Mouse (Mus musculus) intestine, embryonic 14.5 days (tissue): ENCODE measurements around the gene Arl11. TPM values are rescaled to one million over a fixed set of nuclear protein-coding genes. Genes with fewer than 3 reads are reported as not detected.

Experiments used
- ATAC-seq: fragments of 200-750 bp; cut with Nextera tagmentation; replicated peaks from 2 replicates; pipeline ENCODE4 v1.8.0; 2017; ENCODE audit warnings: low read depth, moderate number of reproducible peaks, moderate TSS enrichment, moderate library complexity; ENCODE audit not compliant: low FRiP score, low TSS enrichment
- DNase-seq: peaks from one replicate; pipeline ENCODE4 v3.0.0-alpha.2; 2018; ENCODE audit warnings: low spot score
- H3K27ac ChIP-seq: fragments of 300-500 bp; sonication (generic); 2 replicates; pipeline ENCODE4 v1.5.1; 2014; ENCODE audit warnings: low read depth, mild to moderate bottlenecking, control low read depth
- H3K27me3 ChIP-seq: fragments of 300-500 bp; sonication (generic); replicated peaks from 2 replicates; pipeline ENCODE4 v1.6.1; 2014; ENCODE audit warnings: low read length, control low read depth; ENCODE audit not compliant: control insufficient read depth, insufficient read depth
- H3K36me3 ChIP-seq: fragments of 300-500 bp; sonication (generic); 2 replicates; pipeline ENCODE4 v1.6.1; 2014; ENCODE audit warnings: low read length, control low read depth; ENCODE audit not compliant: control insufficient read depth, insufficient read depth
- H3K4me1 ChIP-seq: fragments of 300-500 bp; sonication (generic); replicated peaks from 2 replicates; pipeline ENCODE4 v1.6.1; 2014; ENCODE audit warnings: low read length, control low read depth, mixed read lengths; ENCODE audit not compliant: control insufficient read depth, insufficient read depth
- H3K4me2 ChIP-seq: fragments of 300-500 bp; sonication (generic); 2 replicates; pipeline ENCODE4 v1.6.1; 2014; ENCODE audit warnings: low read length
- H3K4me3 ChIP-seq: fragments of 300-500 bp; sonication (generic); 2 replicates; pipeline ENCODE4 v1.5.1; 2014; ENCODE audit warnings: low read depth, low read length, control low read depth, mixed read lengths
- H3K9ac ChIP-seq: fragments of 300-500 bp; sonication (generic); 2 replicates; pipeline ENCODE4 v1.6.1; 2014; ENCODE audit warnings: mild to moderate bottlenecking, low read length
- H3K9me3 ChIP-seq: fragments of 300-500 bp; sonication (generic); 2 replicates; pipeline ENCODE4 v1.6.1; 2016; ENCODE audit warnings: low read length, control low read depth; ENCODE audit not compliant: control insufficient read depth
- WGBS: fragments of 180-500 bp; shearing (Covaris S2); extraction: QIAGEN DNeasy Blood & Tissue Kit; methylation state at CpG from one replicate; pipeline ENCODE4 v1.1.7; 2014; 5-methylcytosine and 5-hydroxymethylcytosine counted together
- polyA plus RNA-seq: library from polyadenylated mRNA; unstranded; fragments of >200 nt; fragmentation: Nextera tagmentation; extraction: Ambion mirVana; gene quantifications from 2 replicates; pipeline ENCODE4 v1.2.1, GENCODE M21; 2014

The Arl11 gene
- polyA plus RNA-seq, 1 experiment from 2014 or later = 0.91 TPM

DNA sequence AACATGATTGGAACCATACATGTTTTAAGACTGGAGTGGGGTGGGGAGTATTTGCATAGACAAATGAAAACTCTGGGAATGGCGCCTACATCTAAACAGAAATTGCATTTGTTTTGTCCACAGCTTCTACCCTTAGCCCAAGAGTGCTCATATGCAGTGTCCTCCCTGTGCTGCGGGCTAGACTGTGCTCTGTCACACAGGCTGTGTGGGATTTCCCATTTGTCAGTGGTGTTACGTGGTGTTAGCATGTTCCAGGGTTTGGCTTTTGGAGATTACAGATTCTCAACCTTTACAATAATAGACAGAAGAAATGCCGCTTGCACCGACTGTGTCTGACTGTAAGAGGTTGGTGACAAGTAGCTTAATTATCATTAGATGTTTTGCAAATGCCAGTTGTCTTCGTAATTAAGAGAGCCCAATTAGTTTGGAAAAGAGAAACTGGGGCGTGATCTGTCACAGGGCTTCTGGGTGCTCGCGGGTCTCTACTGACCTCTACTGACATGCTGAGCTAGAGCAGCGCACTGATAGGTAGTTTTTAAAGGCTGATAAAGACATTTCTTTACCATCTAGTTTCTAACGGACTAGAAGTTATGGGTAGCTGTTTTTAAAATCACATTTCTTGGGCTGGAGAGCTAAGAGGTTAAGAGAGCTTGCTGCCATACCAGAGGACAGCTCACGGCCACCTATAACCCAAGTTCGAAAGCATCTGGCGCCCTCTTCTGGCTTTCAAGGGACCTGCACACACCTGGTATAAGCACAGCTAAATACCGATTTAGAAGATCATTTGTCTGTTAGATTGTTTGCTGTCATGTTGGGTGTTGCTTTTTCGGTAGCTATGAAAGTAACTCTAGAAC, 15.4 kb upstream of the Arl11 start:
- H3K27ac ChIP-seq = no peak overlapping the region
- no peak overlapping the region for H3K4me2 ChIP-seq
- H3K36me3 ChIP-seq = no peaks in the 10 kb centered on the region
- no peak overlapping the region for H3K4me3 ChIP-seq
- H3K9me3 ChIP-seq = no peaks in the 10 kb centered on the region
- no peaks in the 10 kb centered on the region for H3K27me3 ChIP-seq
- 51% methylated on average over 16 of the region's 16 CpGs for WGBS
- H3K9ac ChIP-seq = no peak overlapping the region
- ATAC-seq = no peak
- DNase-seq = no peak
- no peaks in the 10 kb centered on the region for H3K4me1 ChIP-seq

DNA sequence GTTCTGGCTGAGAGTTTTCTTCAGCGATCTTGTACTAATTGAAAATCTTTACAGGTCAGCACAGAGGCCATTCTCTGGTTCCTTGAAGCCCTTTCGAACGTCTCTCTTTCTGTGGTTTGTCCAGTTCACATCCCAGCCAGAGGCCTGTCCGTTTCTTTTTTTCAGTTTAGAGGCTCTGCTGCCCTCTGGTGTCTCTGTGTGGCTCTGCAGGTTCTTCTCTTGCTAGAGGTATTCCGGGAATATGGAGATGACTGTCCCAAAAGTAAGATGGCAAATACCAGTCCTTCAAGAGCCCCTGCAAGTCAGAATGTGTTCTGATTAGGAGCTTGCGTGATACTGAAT, 14.8 kb upstream of the Arl11 start:
- WGBS = 18% methylated on average over 6 of the region's 6 CpGs
- H3K36me3 ChIP-seq = no peaks in the 10 kb centered on the region
- ATAC-seq = no peak
- H3K9ac ChIP-seq = no peak overlapping the region
- no peaks in the 10 kb centered on the region for H3K9me3 ChIP-seq
- no peak overlapping the region for H3K4me3 ChIP-seq
- DNase-seq = peak; percentile 76
- H3K27ac ChIP-seq = no peak overlapping the region
- H3K4me2 ChIP-seq = no peak overlapping the region
- no peaks in the 10 kb centered on the region for H3K4me1 ChIP-seq
- H3K27me3 ChIP-seq = no peaks in the 10 kb centered on the region

DNA sequence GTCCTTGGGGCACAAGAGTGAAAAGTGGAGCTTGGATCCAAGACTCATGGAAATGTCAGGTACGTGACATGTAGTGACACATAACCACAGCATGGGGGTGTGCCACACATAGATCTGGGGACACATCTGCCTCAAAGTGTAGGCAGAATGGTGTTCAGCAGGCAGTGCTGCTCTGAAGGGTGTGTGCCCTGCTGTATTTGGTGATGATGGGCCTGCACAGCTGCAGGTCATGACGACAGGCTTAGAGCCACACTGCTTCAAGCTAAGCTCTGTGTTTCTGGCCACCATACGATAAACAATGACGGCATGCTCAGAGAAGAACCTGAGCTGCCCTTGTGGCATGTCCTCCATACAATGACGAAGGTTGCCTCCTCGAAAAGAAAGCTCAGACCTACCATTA, 9.7 kb upstream of the Arl11 start:
- no peaks in the 10 kb centered on the region for H3K4me1 ChIP-seq
- ATAC-seq (no peak), DNase-seq (no peak)
- H3K4me3 ChIP-seq = no peak overlapping the region
- H3K27ac ChIP-seq = no peak overlapping the region
- 79% methylated on average over 6 of the region's 6 CpGs for WGBS
- no peaks in the 10 kb centered on the region for H3K27me3 ChIP-seq
- H3K9ac ChIP-seq = no peak overlapping the region
- no peaks in the 10 kb centered on the region for H3K36me3 ChIP-seq
- H3K9me3 ChIP-seq = no peaks in the 10 kb centered on the region
- no peak overlapping the region for H3K4me2 ChIP-seq

DNA sequence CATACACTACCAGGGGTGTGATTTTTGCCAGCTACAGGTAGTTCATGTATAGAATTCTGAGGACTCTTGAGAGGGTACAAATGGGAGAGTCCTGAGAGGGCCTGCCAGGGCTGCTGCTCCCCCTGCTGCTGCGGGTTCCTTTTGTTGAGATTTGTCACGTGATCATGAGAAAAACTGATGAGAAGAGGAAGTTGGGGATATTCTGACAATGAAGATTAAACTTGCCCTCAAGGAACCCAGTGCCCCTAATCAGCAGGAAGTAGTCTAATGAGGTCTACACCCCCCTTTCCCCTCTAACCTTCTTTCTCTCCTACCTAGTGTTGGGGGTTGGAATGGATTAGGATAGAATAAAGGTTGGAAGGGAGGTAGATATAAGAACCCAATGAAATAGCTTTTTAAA, 8.2 kb upstream of the Arl11 start:
- Histone ChIP-seq H3K36me3 (no peaks in the 10 kb centered on the region), H3K4me1 (no peaks in the 10 kb centered on the region), H3K27ac (no peak overlapping the region), H3K9ac (no peak overlapping the region), H3K4me2 (no peak overlapping the region), H3K9me3 (no peaks in the 10 kb centered on the region), H3K4me3 (no peak overlapping the region), H3K27me3 (no peaks in the 10 kb centered on the region)
- ATAC-seq = no peak
- WGBS = 61% methylated on average over 2 of the region's 2 CpGs
- DNase-seq = no peak

DNA sequence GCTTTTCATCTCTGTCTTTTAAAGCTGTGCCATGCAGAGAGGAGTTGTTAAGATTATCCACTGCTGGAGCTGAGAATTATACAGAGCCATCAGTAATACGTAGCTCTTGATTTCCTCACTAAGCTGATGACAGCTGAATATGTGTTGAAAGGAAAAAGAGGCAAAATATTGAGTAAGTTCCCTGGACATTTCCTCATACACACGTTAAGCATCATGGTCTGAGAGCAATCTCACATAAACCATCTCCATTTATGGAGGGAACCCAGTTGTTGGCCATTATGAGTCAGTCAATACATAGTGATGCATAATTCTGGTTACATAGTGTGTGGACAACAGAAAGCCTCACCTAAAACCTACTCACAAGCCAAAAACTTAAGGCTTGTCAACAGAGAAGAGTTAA, 7.1 kb upstream of the Arl11 start:
- Histone ChIP-seq H3K9me3 (no peaks in the 10 kb centered on the region), H3K9ac (no peak overlapping the region), H3K4me1 (no peaks in the 10 kb centered on the region), H3K36me3 (no peaks in the 10 kb centered on the region), H3K27ac (no peak overlapping the region), H3K27me3 (no peaks in the 10 kb centered on the region), H3K4me3 (no peak overlapping the region), H3K4me2 (no peak overlapping the region)
- 72% methylated on average over 2 of the region's 2 CpGs for WGBS
- DNase-seq = no peak
- no peak for ATAC-seq

DNA sequence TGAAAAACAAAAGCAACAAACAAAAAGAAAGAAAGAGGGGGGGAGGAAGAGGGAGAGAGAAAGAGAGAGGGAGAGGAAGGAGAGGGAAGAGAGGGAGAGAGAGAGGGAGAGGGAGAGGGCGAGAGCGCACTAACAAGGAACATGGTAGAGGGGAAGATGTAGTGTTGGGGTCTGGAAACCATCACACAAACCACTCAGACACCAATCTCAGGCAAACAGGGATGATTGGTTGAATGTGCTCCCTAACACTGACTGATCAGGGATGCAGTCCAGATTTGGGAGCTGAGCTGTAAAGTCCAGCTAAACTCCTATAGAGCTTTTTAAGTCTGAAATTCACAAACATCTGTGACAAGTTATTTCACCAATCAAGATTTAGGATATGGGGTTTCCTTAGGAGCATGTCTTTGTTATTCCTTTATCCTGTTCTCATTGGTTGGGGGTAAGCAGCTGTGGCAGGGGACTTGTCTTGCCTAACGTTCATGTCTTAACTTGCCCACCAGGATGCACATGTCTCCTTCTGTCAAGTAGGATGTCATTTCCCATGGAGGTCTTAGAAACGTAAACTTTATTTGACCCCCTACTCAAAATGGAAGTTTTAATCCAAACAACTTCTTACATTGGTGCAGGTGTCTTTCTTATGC, 5.5 kb upstream of the Arl11 start:
- DNase-seq = no peak
- no peak for ATAC-seq
- Histone ChIP-seq H3K27ac (no peak overlapping the region), H3K9ac (no peak overlapping the region), H3K27me3 (no peaks in the 10 kb centered on the region), H3K4me1 (no peaks in the 10 kb centered on the region), H3K4me3 (no peak overlapping the region), H3K9me3 (no peaks in the 10 kb centered on the region), H3K36me3 (no peaks in the 10 kb centered on the region), H3K4me2 (no peak overlapping the region)
- WGBS = 41% methylated on average over 4 of the region's 4 CpGs

DNA sequence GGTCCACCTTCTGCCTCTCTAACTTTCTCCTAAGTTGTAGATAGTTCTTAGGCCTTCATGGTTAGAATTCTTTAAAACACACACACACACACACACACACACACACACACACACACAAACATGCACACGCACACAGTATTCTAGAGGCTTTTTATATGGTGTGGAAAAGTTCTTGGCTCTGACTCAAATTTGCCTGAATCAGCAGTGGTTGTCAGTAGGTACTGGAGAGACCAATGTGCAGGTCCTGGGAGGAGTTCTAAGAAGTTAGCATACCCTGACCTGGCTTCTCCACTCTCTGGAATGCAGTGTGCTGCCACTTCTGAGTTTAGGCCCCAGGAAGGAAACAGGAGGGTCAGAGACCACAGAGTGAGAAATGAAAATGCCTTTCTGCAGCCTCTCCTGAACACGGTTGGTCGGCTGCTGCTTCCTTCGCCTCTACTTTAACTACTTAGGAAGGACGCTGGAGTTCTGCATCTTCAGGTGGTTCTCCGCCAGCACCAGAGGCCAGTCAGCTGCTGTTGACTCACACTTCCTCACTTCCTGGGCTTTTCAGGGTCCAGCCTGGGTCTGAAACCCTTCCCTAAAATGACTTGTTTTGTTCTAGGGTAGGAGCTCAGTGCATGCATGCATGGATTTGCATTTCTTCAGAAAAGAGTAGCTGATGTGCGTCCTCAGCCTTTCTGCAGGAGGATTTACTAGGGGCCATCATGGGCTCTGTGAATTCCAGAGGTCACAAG, 651 bp downstream of the Arl11 start:
- peaks cover 11% of the 10 kb centered on the region; the same call in 1 of the 2 replicates for H3K4me1 ChIP-seq
- WGBS = 54% methylated on average over 7 of the region's 7 CpGs
- no peak overlapping the region for H3K4me3 ChIP-seq
- no peak overlapping the region for H3K27ac ChIP-seq
- no peaks in the 10 kb centered on the region for H3K9me3 ChIP-seq
- no peak overlapping the region for H3K9ac ChIP-seq
- ATAC-seq (no peak), DNase-seq (no peak)
- no peak overlapping the region for H3K4me2 ChIP-seq
- no peaks in the 10 kb centered on the region for H3K36me3 ChIP-seq
- H3K27me3 ChIP-seq = no peaks in the 10 kb centered on the region

DNA sequence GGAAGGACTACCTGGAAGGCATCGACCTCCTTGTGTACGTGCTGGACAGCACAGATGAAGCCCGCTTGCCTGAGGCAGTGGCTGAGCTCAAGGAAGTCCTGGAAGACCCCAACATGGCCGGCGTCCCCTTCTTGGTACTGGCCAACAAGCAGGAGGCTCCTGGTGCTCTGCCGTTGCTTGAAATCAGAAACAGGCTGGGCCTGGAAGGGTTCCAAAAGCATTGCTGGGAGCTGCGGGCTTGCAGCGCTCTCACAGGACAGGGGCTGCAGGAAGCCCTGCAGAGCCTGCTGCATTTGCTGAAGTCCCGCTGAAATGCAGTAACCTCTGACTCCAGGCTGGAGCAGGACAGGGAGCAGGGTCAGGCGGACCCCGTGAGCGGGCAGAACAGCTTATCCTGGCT, 1.4 kb downstream of the Arl11 start:
- no peaks in the 10 kb centered on the region for H3K9me3 ChIP-seq
- H3K4me2 ChIP-seq = no peak overlapping the region
- no peaks in the 10 kb centered on the region for H3K36me3 ChIP-seq
- no peak overlapping the region for H3K4me3 ChIP-seq
- H3K27ac ChIP-seq = no peak overlapping the region
- peaks cover 11% of the 10 kb centered on the region; the same call in 1 of the 2 replicates for H3K4me1 ChIP-seq
- WGBS = 62% methylated on average over 12 of the region's 12 CpGs
- DNase-seq (no peak), ATAC-seq (no peak)
- H3K9ac ChIP-seq = no peak overlapping the region
- H3K27me3 ChIP-seq = no peaks in the 10 kb centered on the region
